Mouse (Mus musculus) heart, adult 2 months (tissue): ENCODE data around the gene Btbd10. TPM values are rescaled to one million over a fixed set of nuclear protein-coding genes. Genes with fewer than 3 reads are reported as not detected.

ENCODE experiments used
- DNase-seq, 2 experiments: peaks; one replicate each; pipeline ENCODE4 v3.0.0; 2021
- H3K27ac ChIP-seq: fragments of 200-600 bp; 2 replicates; pipeline ENCODE4 v1.8.1; 2022
- H3K27me3 ChIP-seq: fragments of 200-500 bp; 2 replicates; pipeline ENCODE4 v1.6.1; 2012; ENCODE audit warnings: mild to moderate bottlenecking, low read length, inconsistent platforms, mixed read lengths; ENCODE audit not compliant: control insufficient read depth, insufficient read depth
- H3K36me3 ChIP-seq: fragments of 200-500 bp; 2 replicates; pipeline ENCODE4 v1.6.1; 2012; ENCODE audit warnings: low read length, inconsistent platforms; ENCODE audit not compliant: control insufficient read depth, insufficient read depth
- H3K4me1 ChIP-seq: fragments of 200-500 bp; 2 replicates; pipeline ENCODE4 v1.6.1; 2011; ENCODE audit warnings: low read length; ENCODE audit not compliant: control insufficient read depth, insufficient read depth
- H3K4me3 ChIP-seq: fragments of 200-600 bp; 2 replicates; pipeline ENCODE4 v1.8.1; 2022
- H3K79me2 ChIP-seq: fragments of 200-500 bp; replicated peaks from 2 replicates; pipeline ENCODE4 v1.6.1; 2012; ENCODE audit warnings: mild to moderate bottlenecking, inconsistent platforms, low read length, moderate library complexity, mixed read lengths; ENCODE audit not compliant: control insufficient read depth, insufficient read depth
- H3K9ac ChIP-seq: fragments of 200-500 bp; 2 replicates; pipeline ENCODE4 v1.6.1; 2012; ENCODE audit warnings: low read depth, mild to moderate bottlenecking, control low read depth, inconsistent platforms, low read length, mixed read lengths
- CTCF ChIP-seq: fragments of 200-600 bp; IDR thresholded peaks from 2 replicates; pipeline ENCODE4 v1.8.1; 2022; ENCODE audit warnings: antibody characterized with exemption, mild to moderate bottlenecking, moderate library complexity
- EP300 ChIP-seq: fragments of 200-500 bp; IDR thresholded peaks from 2 replicates; pipeline ENCODE4 v1.6.1; 2011; ENCODE audit warnings: low read depth, low read length, control low read depth; ENCODE audit not compliant: insufficient read depth
- POLR2A ChIP-seq: fragments of 200-500 bp; IDR thresholded peaks from 2 replicates; pipeline ENCODE4 v1.6.1; 2011; ENCODE audit warnings: mild to moderate bottlenecking, low read depth, low read length, control low read depth; ENCODE audit not compliant: insufficient read depth
- WGBS: fragments of 180-500 bp; shearing (Covaris S2); methylation state at CpG from one replicate; pipeline ENCODE4 v1.1.7; 2018; 5-methylcytosine and 5-hydroxymethylcytosine counted together
- intact Hi-C: fragments of 180-260 bp; cut with DNase I; formaldehyde crosslinking; loops from one replicate; pipeline ENCODE4 v1.15.1; 2025
- polyA plus RNA-seq: library from polyadenylated mRNA; depleted of rRNA; stranded (reverse); fragments of >200 nt; gene quantifications from 2 replicates; pipeline ENCODE4 v1.2.3, GENCODE M21; 2012
- total RNA-seq, 2 experiments: library from RNA; stranded (reverse); gene quantifications; 2 replicates each; pipeline ENCODE4 v1.2.3; 2021

Gene Btbd10
- total and polyA plus RNA-seq, 3 experiments, result 6.7 to 10.1 (median 7.9) TPM

GRCm38 (mm10) chr7:113320128-113320527, 49.1 kb downstream of the Btbd10 start:
- H3K9ac ChIP-seq, result no peak overlapping the region
- H3K36me3 ChIP-seq, result no peaks in the 10 kb centered on the region; the same call in 1 of the 2 replicates
- no peak for TF ChIP-seq POLR2A
- TF ChIP-seq EP300, result no peak
- TF ChIP-seq CTCF, result no peak
- H3K4me1 ChIP-seq, result no peaks in the 10 kb centered on the region
- 56% methylated on average over 1 of the region's 1 CpGs for WGBS
- DNase-seq, result no peak
- intact Hi-C loops, result no loop called here
- no peak overlapping the region for H3K27ac ChIP-seq
- H3K4me3 ChIP-seq, result no peak overlapping the region
- no peaks in the 10 kb centered on the region for H3K27me3 ChIP-seq
- no peaks in the 10 kb centered on the region for H3K79me2 ChIP-seq

- Histone ChIP-seq H3K9ac (no peak overlapping the region), H3K4me1 (peaks cover 3% of the 10 kb centered on the region), H3K27me3 (no peaks in the 10 kb centered on the region), H3K79me2 (no peaks in the 10 kb centered on the region), H3K27ac (no peak overlapping the region), H3K4me3 (no peak overlapping the region), H3K36me3 (peaks cover 2% of the 10 kb centered on the region; the same call in 1 of the 2 replicates)
- 23% methylated on average over 2 of the region's 2 CpGs for WGBS
- intact Hi-C loops, result loop anchor here (1.0 to 5.0 kb wide), 2 partner anchors 168 to 389 kb away; no protein-coding TSS in a partner anchor
- peak; percentile 24 to 57 for DNase-seq
- TF ChIP-seq EP300 (no peak), POLR2A (no peak), CTCF (peak; percentile 79)
Observed at GRCm38 (mm10) chr7:113311784-113312183, 57.4 kb downstream of the Btbd10 start.

DNA sequence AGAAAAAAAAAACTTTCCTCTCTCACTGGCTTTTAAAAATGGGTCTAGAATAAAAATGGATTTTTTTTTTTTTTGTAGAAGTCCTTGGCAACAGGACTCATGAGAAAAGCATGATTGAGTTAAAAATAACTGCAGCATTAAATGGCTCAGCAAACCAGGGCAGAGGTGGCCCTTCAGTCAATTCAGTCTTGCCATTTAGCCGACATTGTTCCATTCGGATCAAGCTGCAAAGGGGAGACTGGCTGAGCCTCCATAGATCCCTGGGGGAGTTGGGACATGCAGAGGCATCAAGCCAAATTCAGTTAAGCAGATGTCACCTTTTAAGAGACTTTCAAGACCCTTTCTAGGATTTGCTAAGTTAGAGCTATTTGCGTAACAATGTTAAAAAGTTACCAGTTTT, 59.1 kb downstream of the Btbd10 start:
- Histone ChIP-seq H3K4me3 (no peak overlapping the region), H3K4me1 (peaks cover 3% of the 10 kb centered on the region), H3K79me2 (no peaks in the 10 kb centered on the region), H3K27me3 (no peaks in the 10 kb centered on the region), H3K27ac (no peak overlapping the region), H3K9ac (no peak overlapping the region), H3K36me3 (peaks cover 2% of the 10 kb centered on the region; the same call in 1 of the 2 replicates)
- TF ChIP-seq POLR2A (no peak), CTCF (no peak), EP300 (no peak)
- no peak for DNase-seq
- WGBS, result 50% methylated on average over 3 of the region's 3 CpGs
- intact Hi-C loops, result loop anchor here (5.0 kb wide), 1 partner anchor 388 kb away; no protein-coding TSS in a partner anchor

- Histone ChIP-seq H3K79me2 (no peaks in the 10 kb centered on the region), H3K9ac (no peak overlapping the region), H3K27ac (no peak overlapping the region), H3K27me3 (no peaks in the 10 kb centered on the region), H3K4me1 (no peaks in the 10 kb centered on the region), H3K4me3 (no peak overlapping the region), H3K36me3 (no peaks in the 10 kb centered on the region)
- WGBS, result 94% methylated on average over 4 of the region's 4 CpGs
- no peak for DNase-seq
- intact Hi-C loops, result no loop called here
- TF ChIP-seq POLR2A (no peak), CTCF (no peak), EP300 (no peak)
Observed at GRCm38 (mm10) chr7:113297813-113298212, 71.4 kb downstream of the Btbd10 start.

DNA sequence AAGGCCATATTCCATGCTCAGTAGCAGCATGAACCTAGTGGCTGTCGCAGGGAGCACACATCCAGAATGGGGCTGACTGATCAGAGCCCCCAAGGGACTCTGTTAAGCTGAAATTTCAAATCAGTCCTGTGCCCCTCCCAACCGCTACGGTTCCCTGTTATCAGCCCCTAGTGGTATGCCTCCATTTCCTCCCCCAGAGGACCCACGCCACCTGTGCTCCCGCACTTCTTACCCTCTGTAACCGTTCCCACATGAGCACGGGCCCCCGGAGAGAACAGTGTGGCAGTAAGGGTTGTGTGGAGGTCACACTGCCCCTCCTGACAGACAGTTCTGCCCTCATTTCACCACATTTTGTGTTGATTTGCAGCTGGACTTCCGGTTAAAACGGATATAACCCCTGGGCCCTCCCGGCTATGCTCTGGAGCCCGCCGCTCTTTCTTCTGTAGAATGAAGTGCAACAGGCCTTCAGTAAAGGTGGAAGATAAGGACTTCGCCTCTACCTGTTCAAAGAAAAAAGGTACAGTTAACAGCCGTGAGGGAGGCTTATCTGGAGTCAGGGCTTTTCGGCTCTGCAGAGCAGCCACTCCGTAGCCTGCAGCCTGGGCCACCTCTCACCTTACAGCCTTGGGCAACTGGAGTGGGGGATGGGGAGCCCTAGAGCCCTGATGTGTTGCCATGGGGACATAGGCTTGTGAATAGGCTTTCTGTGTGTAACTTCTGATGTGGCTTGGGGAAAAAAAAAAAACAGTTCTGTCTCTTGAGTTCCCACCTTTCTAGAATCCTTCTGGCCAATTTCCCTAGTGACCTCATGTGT, 73.9 kb downstream of the Btbd10 start:
- Histone ChIP-seq H3K27me3 (no peaks in the 10 kb centered on the region), H3K4me3 (no peak overlapping the region), H3K27ac (no peak overlapping the region), H3K36me3 (no peaks in the 10 kb centered on the region), H3K9ac (no peak overlapping the region), H3K4me1 (no peaks in the 10 kb centered on the region), H3K79me2 (no peaks in the 10 kb centered on the region)
- no peak for TF ChIP-seq EP300
- TF ChIP-seq POLR2A, result no peak
- no peak for TF ChIP-seq CTCF
- no peak for DNase-seq
- intact Hi-C loops, result no loop called here
- WGBS, result 55% methylated on average over 17 of the region's 17 CpGs

GRCm38 (mm10) chr7:113294598-113294997, 74.6 kb downstream of the Btbd10 start:
- DNase-seq, result no peak

More at GRCm38 (mm10) chr7:113294598-113294997, 74.6 kb downstream of the Btbd10 start:
- WGBS, result 90% methylated on average over 6 of the region's 6 CpGs
- H3K9ac ChIP-seq, result no peak overlapping the region
- no peaks in the 10 kb centered on the region for H3K79me2 ChIP-seq
- H3K4me1 ChIP-seq, result no peaks in the 10 kb centered on the region
- H3K4me3 ChIP-seq, result no peak overlapping the region
- H3K27me3 ChIP-seq, result no peaks in the 10 kb centered on the region
- intact Hi-C loops, result no loop called here
- no peak for TF ChIP-seq POLR2A
- TF ChIP-seq EP300, result no peak
- no peak for TF ChIP-seq CTCF
- H3K27ac ChIP-seq, result no peak overlapping the region
- H3K36me3 ChIP-seq, result no peaks in the 10 kb centered on the region
